Mouse (Mus musculus) olfactory bulb, adult 2 months (tissue): ENCODE results near the gene Htr5a. TPM values are rescaled to one million over a fixed set of nuclear protein-coding genes. Genes with fewer than 3 reads are reported as not detected.

Source experiments
- H3K27ac ChIP-seq: fragments of 200-500 bp; 2 replicates; pipeline ENCODE4 v1.5.1; 2012; ENCODE audit warnings: low read depth, low read length; ENCODE audit not compliant: insufficient read depth
- H3K4me1 ChIP-seq: fragments of 200-500 bp; 2 replicates; pipeline ENCODE4 v1.6.1; 2012; ENCODE audit warnings: low read length; ENCODE audit not compliant: control insufficient read depth, insufficient read depth
- H3K4me3 ChIP-seq: fragments of 200-500 bp; 2 replicates; pipeline ENCODE4 v1.5.1; 2012; ENCODE audit warnings: mild to moderate bottlenecking, low read depth, low read length, moderate library complexity; ENCODE audit not compliant: insufficient read depth
- CTCF ChIP-seq: fragments of 200-500 bp; IDR thresholded peaks from 2 replicates; pipeline ENCODE4 v1.5.1; 2012; ENCODE audit warnings: low read depth, mild to moderate bottlenecking, low read length, moderate library complexity; ENCODE audit not compliant: insufficient read depth
- POLR2A ChIP-seq: fragments of 200-500 bp; IDR thresholded peaks from 2 replicates; pipeline ENCODE4 v1.6.1; 2012; ENCODE audit warnings: mild to moderate bottlenecking, low read depth, low read length, moderate library complexity; ENCODE audit not compliant: insufficient read depth
- WGBS: fragments of 180-500 bp; shearing (Covaris S2); methylation state at CpG from one replicate; pipeline ENCODE4 v1.1.7; 2018; 5-methylcytosine and 5-hydroxymethylcytosine counted together
- polyA plus RNA-seq: library from polyadenylated mRNA; stranded (reverse); fragments of >200 nt; gene quantifications from 2 replicates; pipeline ENCODE4 v1.2.4, GENCODE M21; 2012; ENCODE audit warnings: low replicate concordance; ENCODE audit not compliant: missing spikeins, insufficient read depth, insufficient read length

Htr5a gene
- polyA plus RNA-seq, result not detected in 2 replicates

GRCm38 (mm10) chr5:27841701-27842295 is at the start of gene Htr5a:
Gene Htr5a, plus strand, starts transcription at chr5:27842149.
- H3K4me1 ChIP-seq, result peaks cover 19% of the 10 kb centered on the region
- H3K27ac ChIP-seq, result peak within 1 kb of the TSS; percentile 16; the same call in 1 of the 2 replicates
- TF ChIP-seq POLR2A (no peak), CTCF (no peak)
- WGBS, result 2% methylated on average over 25 of the region's 25 CpGs
- H3K4me3 ChIP-seq, result peak within 1 kb of the TSS; percentile 83

- 0 out of 2 replicates have a peak overlapping the region, but pooled peaks have one; percentile 22 for H3K27ac ChIP-seq
- H3K4me3 ChIP-seq, result peak overlapping the region; percentile 58
- TF ChIP-seq POLR2A, result no peak
- TF ChIP-seq CTCF, result no peak
- peaks cover 7% of the 10 kb centered on the region for H3K4me1 ChIP-seq
- WGBS, result 19% methylated on average over 8 of the region's 8 CpGs
Observed at GRCm38 (mm10) chr5:27792173-27792470, 49.8 kb upstream of the Htr5a start.

- no peak for TF ChIP-seq CTCF
- TF ChIP-seq POLR2A, result no peak
- H3K27ac ChIP-seq, result no peak overlapping the region
- no peak overlapping the region for H3K4me3 ChIP-seq
- H3K4me1 ChIP-seq, result peaks cover 7% of the 10 kb centered on the region
- 48% methylated on average over 9 of the region's 9 CpGs for WGBS
Observed at GRCm38 (mm10) chr5:27792531-27793205, 49.3 kb upstream of the Htr5a start.

- TF ChIP-seq POLR2A, result no peak
- no peak for TF ChIP-seq CTCF
- peaks cover 7% of the 10 kb centered on the region for H3K4me1 ChIP-seq
- 11% methylated on average over 1 of the region's 1 CpGs for WGBS
- no peak overlapping the region for H3K27ac ChIP-seq
- no peak overlapping the region for H3K4me3 ChIP-seq
Observed at GRCm38 (mm10) chr5:27793923-27794322, 48.0 kb upstream of the Htr5a start.

- TF ChIP-seq CTCF (no peak), POLR2A (no peak)
- WGBS, result 83% methylated on average over 2 of the region's 2 CpGs
- no peak overlapping the region for H3K4me3 ChIP-seq
- no peaks in the 10 kb centered on the region for H3K4me1 ChIP-seq
- H3K27ac ChIP-seq, result no peak overlapping the region
Observed at GRCm38 (mm10) chr5:27814282-27814681, 27.7 kb upstream of the Htr5a start.

- Histone ChIP-seq H3K4me1 (no peaks in the 10 kb centered on the region), H3K4me3 (no peak overlapping the region), H3K27ac (no peak overlapping the region)
- 58% methylated on average over 3 of the region's 3 CpGs for WGBS
- TF ChIP-seq POLR2A (no peak), CTCF (no peak)
Observed at GRCm38 (mm10) chr5:27818840-27819672, 22.9 kb upstream of the Htr5a start.

- Histone ChIP-seq H3K4me3 (no peak overlapping the region), H3K4me1 (no peaks in the 10 kb centered on the region), H3K27ac (no peak overlapping the region)
- WGBS, result 47% methylated on average over 6 of the region's 6 CpGs
- TF ChIP-seq POLR2A, result no peak
- TF ChIP-seq CTCF, result no peak
Observed at GRCm38 (mm10) chr5:27821161-27821560, 20.8 kb upstream of the Htr5a start.

- 82% methylated on average over 7 of the region's 7 CpGs for WGBS
- H3K4me3 ChIP-seq, result no peak overlapping the region
- no peak overlapping the region for H3K27ac ChIP-seq
- no peak for TF ChIP-seq CTCF
- no peak for TF ChIP-seq POLR2A
- no peaks in the 10 kb centered on the region for H3K4me1 ChIP-seq
Observed at GRCm38 (mm10) chr5:27827971-27828370, 14.0 kb upstream of the Htr5a start.

- Histone ChIP-seq H3K4me3 (no peak overlapping the region), H3K4me1 (no peaks in the 10 kb centered on the region), H3K27ac (no peak overlapping the region)
- WGBS, result 89% methylated on average over 2 of the region's 2 CpGs
- TF ChIP-seq CTCF, result no peak
- no peak for TF ChIP-seq POLR2A
Observed at GRCm38 (mm10) chr5:27835096-27835495, 6.9 kb upstream of the Htr5a start.
